Mouse (Mus musculus) adrenal gland, adult 2 months (tissue): ENCODE results near the gene Hist1h3g. TPM values are rescaled to one million over a fixed set of nuclear protein-coding genes. Genes with fewer than 3 reads are reported as not detected.
"Not testable (repeated sequence)": the region's sequence is repeated elsewhere in the genome, so short reads cannot be mapped to it uniquely, and the experiment has no call there.

ENCODE experiments used
- DNase-seq: peaks from one replicate; pipeline ENCODE4 v3.0.0; 2021
- polyA plus RNA-seq: library from polyadenylated mRNA; depleted of rRNA; stranded (reverse); fragments of >200 nt; gene quantifications from 2 replicates; pipeline ENCODE4 v1.2.3, GENCODE M21; 2012
- total RNA-seq, 2 experiments: library from RNA; stranded (reverse); gene quantifications; 2 replicates each; pipeline ENCODE4 v1.2.3; 2021

The Hist1h3g gene
- total and polyA plus RNA-seq, 3 experiments, result 2.2 to 7.1 (median 3.5) TPM

DNA sequence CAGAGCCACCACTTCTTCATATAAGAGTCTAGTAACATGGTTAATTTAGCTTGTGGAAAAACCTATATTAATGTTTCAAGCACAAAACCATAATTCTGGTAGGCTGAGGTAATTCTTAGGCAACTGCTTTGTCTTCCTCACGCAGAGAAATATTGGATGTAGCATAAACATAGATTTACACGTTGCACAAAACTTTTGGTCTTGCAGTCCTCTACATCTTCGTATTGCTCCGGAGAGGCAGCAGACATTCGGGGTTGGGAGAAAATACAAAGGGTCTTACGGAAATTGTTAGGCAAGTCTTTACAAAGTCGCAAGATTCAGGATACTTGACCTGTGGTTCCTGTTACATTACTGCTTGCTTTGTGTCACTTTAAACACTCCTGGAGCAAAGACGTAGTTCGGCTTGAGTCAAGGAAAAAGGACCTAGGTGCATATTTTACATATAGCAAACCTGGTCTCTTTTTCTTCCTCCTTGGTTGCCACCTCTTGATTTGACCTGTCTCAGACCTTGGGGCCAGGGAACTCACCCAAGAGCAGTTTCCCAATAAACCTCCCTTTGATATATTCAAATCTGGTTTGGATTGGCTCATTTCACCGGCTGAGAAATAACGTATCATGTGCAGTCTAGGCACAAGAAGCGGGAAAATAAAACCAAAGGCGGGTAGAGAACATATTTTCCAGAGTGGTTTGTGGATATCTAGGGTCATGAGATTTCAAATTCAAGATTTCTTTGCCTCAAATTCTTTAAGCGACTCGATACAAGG lies 672 bp upstream of the Hist1h3g start:
- DNase-seq, result peak; percentile 39

DNA sequence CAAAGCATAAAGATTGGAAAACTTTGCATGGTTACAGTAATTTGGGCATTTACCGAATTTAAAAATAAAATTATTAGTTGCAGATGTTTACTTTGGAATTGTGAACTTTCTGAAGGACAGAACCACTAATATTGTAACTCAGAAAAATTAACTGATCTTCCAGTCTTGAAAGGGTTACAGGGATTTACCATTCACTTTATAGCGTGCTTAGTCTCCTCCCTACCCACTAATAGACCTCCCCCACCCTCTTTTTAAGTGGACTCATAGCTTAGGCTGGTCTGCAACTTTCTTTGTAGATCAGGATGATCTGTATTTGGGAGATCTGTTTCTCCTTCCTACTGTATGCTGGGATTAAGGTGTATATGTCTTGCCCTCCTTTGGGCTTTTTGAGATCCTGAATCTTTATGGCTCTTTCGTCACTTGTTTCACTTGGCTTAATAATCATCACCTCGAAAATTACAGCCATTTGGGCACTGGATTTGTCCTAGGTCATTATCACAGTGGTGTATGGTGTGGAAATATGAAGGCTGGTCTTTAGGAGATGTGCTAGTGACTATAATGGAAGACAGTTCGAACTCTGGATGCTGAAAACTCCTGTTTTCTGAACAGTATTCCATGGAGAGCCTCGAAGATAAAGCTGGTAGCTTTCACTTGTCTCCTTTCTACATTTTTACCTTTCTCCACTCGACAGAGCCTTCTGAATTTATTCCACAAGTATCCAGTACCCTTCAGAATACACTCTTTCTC lies 1.0 kb downstream of the Hist1h3g start:
- DNase-seq, result no peak

GRCm38 (mm10) chr13:23537006-23537710 lies 1.9 kb downstream of the Hist1h3g start:
- DNase-seq, result no peak

- no peak for DNase-seq
These were observed 3.0 kb downstream of the Hist1h3g start for GRCm38 (mm10) chr13:23538249-23538648.

- not testable (repeated sequence) for DNase-seq
These were observed 4.6 kb downstream of the Hist1h3g start for GRCm38 (mm10) chr13:23539821-23540220.

- DNase-seq, result no peak
These were observed 6.3 kb downstream of the Hist1h3g start for GRCm38 (mm10) chr13:23541497-23541896.

GRCm38 (mm10) chr13:23542225-23542980 lies 7.2 kb downstream of the Hist1h3g start:
- not testable (repeated sequence) for DNase-seq

- peak; percentile 84 for DNase-seq
These were observed 7.9 kb downstream of the Hist1h3g start, which contains the start of gene Hist1h2bh for GRCm38 (mm10) chr13:23542999-23543607. Gene Hist1h2bh (minus strand): TSS chr13:23543392.

DNA sequence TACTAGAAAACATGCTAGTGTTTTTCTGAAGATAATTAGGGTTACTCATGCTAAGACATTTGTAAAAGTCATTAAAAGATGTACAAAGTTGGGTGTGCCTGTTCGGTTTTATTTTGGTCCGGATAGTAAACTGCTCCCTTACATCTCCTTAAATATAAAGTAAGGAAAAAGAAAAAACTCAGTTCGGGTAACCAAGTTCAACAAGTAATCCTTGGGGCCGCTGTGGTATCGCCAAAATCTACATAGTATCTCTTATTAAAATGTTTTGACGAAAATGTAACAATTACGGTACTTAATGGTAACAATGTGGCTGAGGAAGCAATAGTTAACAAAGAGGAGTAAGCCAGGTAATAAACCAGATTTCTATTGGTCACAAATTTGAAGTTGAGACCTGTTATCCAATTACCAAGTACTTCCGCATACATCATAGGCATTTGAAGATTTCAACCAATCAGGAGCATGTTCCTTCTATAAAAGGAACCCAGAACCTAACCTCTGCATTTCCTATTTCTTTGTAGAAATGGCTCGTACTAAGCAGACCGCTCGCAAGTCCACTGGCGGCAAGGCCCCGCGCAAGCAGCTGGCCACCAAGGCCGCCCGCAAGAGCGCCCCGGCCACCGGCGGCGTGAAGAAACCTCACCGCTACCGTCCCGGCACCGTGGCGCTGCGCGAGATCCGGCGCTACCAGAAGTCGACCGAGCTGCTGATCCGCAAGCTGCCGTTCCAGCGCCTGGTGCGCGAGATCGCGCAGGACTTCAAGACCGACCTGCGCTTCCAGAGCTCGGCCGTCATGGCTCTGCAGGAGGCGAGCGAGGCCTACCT lies 9.0 kb downstream of the Hist1h3g start, which contains the start of gene Hist1h3f:
Hist1h3f (plus strand) TSS at position 88 of the 822 bp plus-strand sequence.
- peak; percentile 86 for DNase-seq

DNA sequence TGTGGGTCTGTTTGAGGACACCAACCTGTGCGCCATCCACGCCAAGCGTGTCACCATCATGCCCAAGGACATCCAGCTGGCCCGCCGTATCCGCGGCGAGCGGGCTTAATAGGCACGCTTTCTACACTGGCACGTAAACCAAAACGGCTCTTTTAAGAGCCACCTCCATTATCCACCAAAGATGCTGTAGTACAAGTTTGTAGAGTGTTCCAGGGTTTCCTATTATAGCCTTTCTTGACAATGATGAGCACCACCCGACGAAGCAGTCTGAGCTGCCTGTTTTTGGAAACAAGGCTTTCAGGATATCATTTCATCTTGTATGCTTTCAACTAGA lies 9.5 kb downstream of the Hist1h3g start:
- DNase-seq, result peak; percentile 47

DNA sequence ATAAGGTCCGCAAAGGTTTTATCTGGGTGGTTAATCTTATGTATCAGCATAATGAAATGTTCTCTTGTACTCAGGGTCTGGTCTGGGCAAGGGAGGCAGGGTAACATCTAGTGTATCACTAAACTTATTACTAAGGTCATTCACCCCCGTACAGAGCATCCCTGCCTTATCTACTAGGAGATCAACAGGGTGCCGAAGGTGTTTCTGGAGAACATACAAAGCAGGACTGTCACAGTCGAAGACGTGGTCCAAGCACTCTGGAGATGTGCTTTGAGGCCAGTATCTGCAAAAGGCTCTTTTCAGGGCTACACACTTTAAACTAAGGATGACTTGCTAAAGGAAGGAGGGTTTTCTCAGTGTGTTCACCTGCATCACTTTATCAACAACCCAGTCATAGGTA lies 11.5 kb downstream of the Hist1h3g start:
- no peak for DNase-seq

- DNase-seq, result no peak
These were observed 15.5 kb downstream of the Hist1h3g start for GRCm38 (mm10) chr13:23550761-23551145.

DNA sequence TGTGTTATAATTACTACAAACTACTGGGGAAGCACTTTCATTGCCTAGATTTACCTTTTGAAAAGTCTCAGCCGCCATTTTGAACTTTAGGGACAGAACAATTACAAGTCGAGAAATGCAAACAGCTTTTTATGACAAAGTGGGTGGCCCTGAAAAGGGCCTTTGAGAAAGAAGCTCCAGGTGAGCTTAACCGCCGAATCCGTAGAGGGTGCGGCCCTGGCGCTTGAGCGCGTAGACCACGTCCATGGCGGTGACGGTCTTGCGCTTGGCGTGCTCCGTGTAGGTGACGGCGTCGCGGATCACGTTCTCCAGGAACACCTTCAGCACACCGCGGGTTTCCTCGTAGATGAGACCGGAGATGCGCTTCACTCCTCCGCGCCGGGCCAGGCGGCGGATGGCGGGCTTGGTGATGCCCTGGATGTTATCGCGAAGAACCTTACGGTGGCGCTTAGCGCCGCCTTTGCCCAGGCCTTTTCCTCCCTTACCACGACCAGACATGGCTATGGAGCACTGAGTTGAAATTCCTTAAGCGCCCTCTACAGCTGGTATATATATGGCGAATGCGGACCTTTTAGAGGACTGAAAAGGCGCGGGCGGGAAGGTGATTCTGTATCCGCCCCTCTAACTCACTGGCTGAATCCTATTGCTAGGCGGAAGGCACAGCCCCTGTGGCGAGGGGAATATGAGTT lies 16.1 kb downstream of the Hist1h3g start, which contains the start of gene Hist1h4f:
Hist1h4f (minus strand) TSS at position 503 of the 689 bp plus-strand sequence.
- DNase-seq, result peak; percentile 89

DNA sequence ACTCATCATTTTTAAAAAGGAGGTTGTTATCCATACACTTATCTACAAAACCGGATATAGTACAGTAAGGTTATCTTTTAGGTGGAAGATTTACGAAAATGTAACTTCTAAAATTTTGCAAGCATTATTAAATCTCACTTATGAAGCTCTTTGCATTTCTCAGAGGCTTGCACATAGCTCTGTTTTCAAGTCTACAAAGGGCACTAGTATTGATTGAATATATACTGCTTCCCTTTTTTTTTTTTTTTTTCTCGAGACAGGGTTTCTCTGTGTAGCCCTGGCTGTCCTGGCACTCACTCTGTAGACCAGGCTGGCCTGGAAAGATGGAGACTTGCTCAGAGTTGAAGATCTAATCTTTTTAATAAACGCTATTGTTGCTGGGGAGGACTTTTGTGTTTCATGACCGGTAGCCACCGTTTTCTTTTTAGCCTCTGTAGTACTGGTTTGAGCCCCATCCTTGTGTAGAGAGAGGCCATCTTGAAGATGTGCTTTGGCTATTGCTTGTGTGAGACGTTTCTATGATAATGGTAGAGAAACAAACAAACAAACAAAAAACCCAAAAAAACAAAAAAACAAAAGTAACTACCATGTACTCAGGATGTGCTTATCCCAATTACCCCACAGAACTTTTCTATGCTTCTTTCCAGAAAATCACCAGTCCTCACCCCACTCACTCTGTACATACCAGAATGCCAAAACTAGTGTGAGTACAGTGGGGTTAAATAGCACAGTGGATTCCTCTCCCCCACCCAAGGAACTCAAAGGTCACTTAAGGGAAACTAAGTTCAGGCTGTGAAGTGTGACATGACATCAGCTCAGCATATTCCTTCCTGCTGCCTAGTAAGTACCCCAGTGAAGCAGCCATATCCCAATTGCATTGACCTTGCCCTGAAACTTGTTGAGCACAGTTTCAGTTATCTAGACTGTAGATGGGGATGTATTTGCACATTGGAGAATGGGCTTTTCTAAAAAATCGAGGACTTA lies 17.0 kb downstream of the Hist1h3g start:
- no peak for DNase-seq

DNA sequence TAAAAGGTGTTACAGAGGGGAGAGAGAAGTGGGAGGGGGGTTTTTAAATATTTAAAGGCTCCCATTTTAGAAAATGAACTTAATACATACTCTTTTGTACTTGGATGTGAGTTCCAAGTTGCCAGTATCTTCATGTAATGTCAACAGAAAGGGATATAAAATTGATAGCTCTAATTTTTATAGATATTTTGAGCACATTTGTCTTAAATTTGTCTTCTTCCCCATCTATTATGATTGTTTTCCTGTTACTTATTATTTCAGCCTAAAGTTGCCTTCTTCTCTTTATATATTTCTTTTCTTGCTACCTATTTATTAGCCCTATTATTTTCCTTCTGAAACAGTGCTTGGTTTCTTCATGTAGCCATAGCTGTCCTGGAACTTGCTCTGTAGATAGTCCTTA lies 17.7 kb downstream of the Hist1h3g start, which contains the start of gene Hist1h1d:
Hist1h1d (plus strand) TSS at position 301 of the 400 bp plus-strand sequence.
- DNase-seq, result no peak

DNA sequence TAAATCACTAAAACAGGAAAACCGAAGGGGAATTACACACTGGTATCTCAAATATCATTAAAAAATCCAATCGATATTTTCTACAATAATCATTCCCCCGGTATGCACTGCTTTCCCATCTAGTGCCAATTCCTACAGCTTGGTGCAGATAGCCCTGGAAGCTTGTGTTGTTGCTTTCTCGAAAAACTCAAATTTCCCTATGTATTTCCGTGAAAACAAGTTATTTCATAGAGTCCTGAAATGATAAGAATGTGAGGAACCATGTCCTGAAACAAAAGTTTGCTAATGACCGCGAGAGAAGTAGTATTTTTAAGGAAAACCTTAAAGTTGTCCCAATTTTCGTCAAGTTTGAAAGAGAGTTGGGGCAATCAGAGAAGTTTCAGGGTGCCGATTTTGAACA lies 19.2 kb downstream of the Hist1h3g start:
- DNase-seq, result no peak

- DNase-seq, result peak; percentile 83
These were observed 20.0 kb downstream of the Hist1h3g start for GRCm38 (mm10) chr13:23554925-23555838.
